Mouse (Mus musculus): ENCODE results near the gene Vamp8. TPM values are rescaled to one million over a fixed set of nuclear protein-coding genes. Genes with fewer than 3 reads are reported as not detected.

The Vamp8 gene
- polyA plus RNA-seq, 1 experiment from 2014 or later: 157 TPM

GRCm38 (mm10) chr6:72380131-72380770 is 10.3 kb downstream of the Vamp8 start, which contains the start of gene Vamp5:
Gene Vamp5 (minus strand): TSS chr6:72380468.
- Histone ChIP-seq H3K4me2 (ENCODE audit: low read length) (peak within 1 kb of the TSS; percentile 68), H3K36me3 (ENCODE audit: control insufficient read depth, insufficient read depth, low read length) (peaks cover 11% of the 10 kb centered on the region), H3K4me1 (ENCODE audit: control insufficient read depth in 2 of 2, insufficient read depth in 2 of 2, low read length in 2 of 2) (peaks cover 3 to 4% of the 10 kb centered on the region in 2 experiments; a peak in 2 of 4 replicates), H3K9me3 (ENCODE audit: control insufficient read depth, low read length) (no peaks in the 10 kb centered on the region), H3K27ac (replicated peaks in 1 of 2; ENCODE audit: control insufficient read depth in 1 of 2, insufficient read depth in 1 of 2, low read depth in 2 of 2, low read length in 2 of 2) (peak within 1 kb of the TSS; percentile 85 to 94), H3K9ac (ENCODE audit: low read length) (peak within 1 kb of the TSS; percentile 77), H3K4me3 (ENCODE audit: control insufficient read depth in 1 of 2, insufficient read depth in 1 of 2, low read depth in 1 of 2, low read length in 2 of 2) (peak within 1 kb of the TSS; percentile 65 to 91), H3K27me3 (ENCODE audit: control insufficient read depth, insufficient read depth, low read length) (no peaks in the 10 kb centered on the region)
- 1% methylated on average over 48 of the region's 49 CpGs for WGBS
- peak; percentile 80 for ATAC-seq (ENCODE audit: insufficient number of reproducible peaks, insufficient read depth, low FRiP score, low read depth)

- 38% methylated on average over 7 of the region's 7 CpGs for WGBS
These were observed 10.9 kb downstream of the Vamp8 start for GRCm38 (mm10) chr6:72379377-72380130.

GRCm38 (mm10) chr6:72378510-72379234 is 11.8 kb downstream of the Vamp8 start:
- no peak for ATAC-seq (ENCODE audit: insufficient number of reproducible peaks, insufficient read depth, low FRiP score, low read depth)
- H3K4me3 ChIP-seq (ENCODE audit: control insufficient read depth in 1 of 2, insufficient read depth in 1 of 2, low read depth in 1 of 2, low read length in 2 of 2): peak overlapping the region in 1 of 2 experiments; percentile 65; a peak in 2 of 4 replicates
- peak overlapping the region; percentile 68 for H3K4me2 ChIP-seq (ENCODE audit: low read length)
- no peaks in the 10 kb centered on the region for H3K9me3 ChIP-seq (ENCODE audit: control insufficient read depth, low read length)
- 81% methylated on average over 8 of the region's 8 CpGs for WGBS
- peak overlapping the region in 1 of 2 experiments; percentile 85; a peak in 1 of 4 replicates for H3K27ac ChIP-seq (replicated peaks in 1 of 2; ENCODE audit: control insufficient read depth in 1 of 2, insufficient read depth in 1 of 2, low read depth in 2 of 2, low read length in 2 of 2)
- H3K27me3 ChIP-seq (ENCODE audit: control insufficient read depth, insufficient read depth, low read length): no peaks in the 10 kb centered on the region
- H3K4me1 ChIP-seq (ENCODE audit: control insufficient read depth in 2 of 2, insufficient read depth in 2 of 2, low read length in 2 of 2): peaks cover 9 to 10% of the 10 kb centered on the region in 2 experiments; a peak in 3 of 4 replicates
- no peaks in the 10 kb centered on the region for H3K36me3 ChIP-seq (ENCODE audit: control insufficient read depth, insufficient read depth, low read length)
- peak overlapping the region; percentile 77; the same call in 1 of the 2 replicates for H3K9ac ChIP-seq (ENCODE audit: low read length)

More at GRCm38 (mm10) chr6:72379377-72380130, 10.9 kb downstream of the Vamp8 start:
- Histone ChIP-seq H3K4me1 (ENCODE audit: control insufficient read depth in 2 of 2, insufficient read depth in 2 of 2, low read length in 2 of 2) (peaks cover 3 to 4% of the 10 kb centered on the region in 2 experiments; a peak in 2 of 4 replicates), H3K9ac (ENCODE audit: low read length) (peak overlapping the region; percentile 77), H3K27me3 (ENCODE audit: control insufficient read depth, insufficient read depth, low read length) (no peaks in the 10 kb centered on the region), H3K4me2 (ENCODE audit: low read length) (peak overlapping the region; percentile 68), H3K4me3 (ENCODE audit: control insufficient read depth in 1 of 2, insufficient read depth in 1 of 2, low read depth in 1 of 2, low read length in 2 of 2) (peak overlapping the region; percentile 65 to 91), H3K36me3 (ENCODE audit: control insufficient read depth, insufficient read depth, low read length) (peaks cover 4% of the 10 kb centered on the region; the same call in 1 of the 2 replicates), H3K9me3 (ENCODE audit: control insufficient read depth, low read length) (no peaks in the 10 kb centered on the region), H3K27ac (replicated peaks in 1 of 2; ENCODE audit: control insufficient read depth in 1 of 2, insufficient read depth in 1 of 2, low read depth in 2 of 2, low read length in 2 of 2) (peak overlapping the region; percentile 85 to 94)
- 0 out of 2 replicates have a peak, but pooled peaks have one; percentile 1 for ATAC-seq (ENCODE audit: insufficient number of reproducible peaks, insufficient read depth, low FRiP score, low read depth)

DNA sequence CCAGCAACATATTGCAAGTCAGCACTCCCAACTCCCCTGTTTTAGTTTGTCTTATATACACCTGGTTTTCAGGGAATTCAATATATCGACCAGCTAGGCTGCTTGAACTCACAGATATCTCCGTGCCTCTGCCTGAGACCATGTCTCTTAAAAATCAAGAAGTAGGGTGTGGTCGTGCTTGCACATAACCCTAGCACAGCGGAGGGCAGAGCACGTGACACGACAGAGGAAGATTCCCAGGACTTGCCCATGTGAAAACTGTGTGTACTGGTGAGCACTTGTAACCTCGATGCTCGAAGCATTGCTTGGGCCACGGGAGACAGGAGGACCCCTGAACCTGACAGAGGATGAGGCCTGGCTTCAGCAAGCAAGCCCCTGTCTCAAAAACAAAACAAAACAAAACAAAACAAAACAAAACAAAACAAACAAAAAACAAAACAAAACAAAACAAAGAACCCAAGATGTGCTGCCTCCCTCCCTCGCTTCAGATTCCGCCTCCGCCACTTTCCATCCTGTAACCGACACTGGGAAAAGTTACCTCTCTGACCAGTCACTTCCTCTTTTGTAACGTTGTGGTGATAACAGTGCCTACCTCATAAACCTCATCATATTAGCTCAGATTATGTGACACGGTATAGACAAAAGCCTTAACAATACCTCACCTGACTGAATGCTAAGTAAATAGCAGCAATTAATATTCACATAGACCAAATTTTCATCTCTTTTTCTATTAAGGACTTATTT is 15.5 kb downstream of the Vamp8 start:
- no peak overlapping the region for H3K9ac ChIP-seq (ENCODE audit: low read length)
- ATAC-seq (ENCODE audit: insufficient number of reproducible peaks, insufficient read depth, low FRiP score, low read depth): no peak
- H3K27me3 ChIP-seq (ENCODE audit: control insufficient read depth, insufficient read depth, low read length): no peaks in the 10 kb centered on the region
- peaks cover 23 to 25% of the 10 kb centered on the region in 2 experiments for H3K4me1 ChIP-seq (ENCODE audit: control insufficient read depth in 2 of 2, insufficient read depth in 2 of 2, low read length in 2 of 2)
- no peak overlapping the region for H3K4me3 ChIP-seq (ENCODE audit: control insufficient read depth in 1 of 2, insufficient read depth in 1 of 2, low read depth in 1 of 2, low read length in 2 of 2)
- no peaks in the 10 kb centered on the region for H3K36me3 ChIP-seq (ENCODE audit: control insufficient read depth, insufficient read depth, low read length)
- H3K4me2 ChIP-seq (ENCODE audit: low read length): no peak overlapping the region
- H3K9me3 ChIP-seq (ENCODE audit: control insufficient read depth, low read length): no peaks in the 10 kb centered on the region
- peak overlapping the region; percentile 2 to 82; a peak in 2 of 4 replicates for H3K27ac ChIP-seq (replicated peaks in 1 of 2; ENCODE audit: control insufficient read depth in 1 of 2, insufficient read depth in 1 of 2, low read depth in 2 of 2, low read length in 2 of 2)
- 71% methylated on average over 15 of the region's 15 CpGs for WGBS

- ATAC-seq (ENCODE audit: insufficient number of reproducible peaks, insufficient read depth, low FRiP score, low read depth): 0 out of 2 replicates have a peak, but pooled peaks have one; percentile 54
- H3K9ac ChIP-seq (ENCODE audit: low read length): no peak overlapping the region
- peaks cover 1% of the 10 kb centered on the region for H3K36me3 ChIP-seq (ENCODE audit: control insufficient read depth, insufficient read depth, low read length)
- peak overlapping the region; percentile 61 to 82 for H3K27ac ChIP-seq (replicated peaks in 1 of 2; ENCODE audit: control insufficient read depth in 1 of 2, insufficient read depth in 1 of 2, low read depth in 2 of 2, low read length in 2 of 2)
- H3K4me3 ChIP-seq (ENCODE audit: control insufficient read depth in 1 of 2, insufficient read depth in 1 of 2, low read depth in 1 of 2, low read length in 2 of 2): no peak overlapping the region
- no peak overlapping the region for H3K4me2 ChIP-seq (ENCODE audit: low read length)
- no peaks in the 10 kb centered on the region for H3K9me3 ChIP-seq (ENCODE audit: control insufficient read depth, low read length)
- H3K4me1 ChIP-seq (ENCODE audit: control insufficient read depth in 2 of 2, insufficient read depth in 2 of 2, low read length in 2 of 2): peaks cover 23 to 28% of the 10 kb centered on the region in 2 experiments
- no peaks in the 10 kb centered on the region for H3K27me3 ChIP-seq (ENCODE audit: control insufficient read depth, insufficient read depth, low read length)
- 50% methylated on average over 7 of the region's 7 CpGs for WGBS
These were observed 16.3 kb downstream of the Vamp8 start for GRCm38 (mm10) chr6:72374206-72374605.

GRCm38 (mm10) chr6:72373184-72373583 is 17.3 kb downstream of the Vamp8 start:
- Histone ChIP-seq H3K4me3 (ENCODE audit: control insufficient read depth in 1 of 2, insufficient read depth in 1 of 2, low read depth in 1 of 2, low read length in 2 of 2) (no peak overlapping the region), H3K27me3 (ENCODE audit: control insufficient read depth, insufficient read depth, low read length) (no peaks in the 10 kb centered on the region), H3K9ac (ENCODE audit: low read length) (no peak overlapping the region), H3K36me3 (ENCODE audit: control insufficient read depth, insufficient read depth, low read length) (peaks cover 10% of the 10 kb centered on the region), H3K9me3 (ENCODE audit: control insufficient read depth, low read length) (no peaks in the 10 kb centered on the region), H3K4me2 (ENCODE audit: low read length) (no peak overlapping the region), H3K4me1 (ENCODE audit: control insufficient read depth in 2 of 2, insufficient read depth in 2 of 2, low read length in 2 of 2) (peaks cover 23 to 28% of the 10 kb centered on the region in 2 experiments), H3K27ac (replicated peaks in 1 of 2; ENCODE audit: control insufficient read depth in 1 of 2, insufficient read depth in 1 of 2, low read depth in 2 of 2, low read length in 2 of 2) (peak overlapping the region in 1 of 2 experiments; percentile 82; a peak in 2 of 4 replicates)
- no peak for ATAC-seq (ENCODE audit: insufficient number of reproducible peaks, insufficient read depth, low FRiP score, low read depth)
- 77% methylated on average over 4 of the region's 4 CpGs for WGBS
